24 mouse cellular contexts compared by ENCODE assay signal in genomic region chr4:140644276-140644675, GRCm38 (mm10). TPM values are rescaled to one million over a fixed set of nuclear protein-coding genes. Genes with fewer than 3 reads are reported as not detected.
DNase-seq lines count a peak whose midpoint lies in the region; ATAC-seq and TF ChIP-seq lines count a peak whose summit lies in the region.
"Had no signal": no experiment of that assay in that cellular context is flagged by ENCODE, and none has a peak within 500 bp of the region (broad histone marks: within the 10 kb centered on the region; RNA-seq: fewer than 3 reads in every experiment).

No protein-coding gene starts in this region.

- WGBS in hindbrain, embryonic 13.5 days = 29% methylated on average over 6 of the region's 6 CpGs
- WGBS in hindbrain, postnatal 0 days = 31% methylated on average over 6 of the region's 6 CpGs
- 46% methylated on average over 6 of the region's 6 CpGs for WGBS in midbrain, embryonic 16.5 days
- 48% methylated on average over 6 of the region's 6 CpGs for WGBS in midbrain, embryonic 15.5 days
- WGBS in neural tube, embryonic 15.5 days = 49% methylated on average over 6 of the region's 6 CpGs

- H3K27ac ChIP-seq in hindbrain, embryonic 13.5 days = peak overlapping the region; percentile 52; the same call in 1 of the 2 replicates
- no peak overlapping the region for H3K27ac ChIP-seq in hindbrain, postnatal 0 days
- no peak overlapping the region for H3K27ac ChIP-seq in midbrain, embryonic 16.5 days (ENCODE audit: low read length)
- H3K27ac ChIP-seq in midbrain, embryonic 15.5 days = no peak overlapping the region
- H3K27ac ChIP-seq in neural tube, embryonic 15.5 days (replicated peaks) = 0 out of 2 replicates have a peak overlapping the region, but pooled peaks have one; percentile 37
- H3K27ac ChIP-seq: embryonic facial prominence, embryonic 10.5 days; heart, embryonic 15.5 days; kidney, embryonic 15.5 days; limb, embryonic 13.5 days; liver, embryonic 14.5 days; macrophage; midbrain, embryonic 12.5 days had no signal

- peaks cover 75% of the 10 kb centered on the region for H3K4me1 ChIP-seq in hindbrain, embryonic 13.5 days (replicated peaks)
- H3K4me1 ChIP-seq in hindbrain, postnatal 0 days (ENCODE audit: insufficient read depth, low read length) = peaks cover 27% of the 10 kb centered on the region
- peaks cover 39% of the 10 kb centered on the region for H3K4me1 ChIP-seq in midbrain, embryonic 16.5 days (ENCODE audit: control insufficient read depth, insufficient read depth, low read length)
- peaks cover 51% of the 10 kb centered on the region for H3K4me1 ChIP-seq in midbrain, embryonic 15.5 days
- H3K4me1 ChIP-seq in neural tube, embryonic 15.5 days = peaks cover 68% of the 10 kb centered on the region

- peak; percentile 70 to 82 for DNase-seq in cerebellum, adult 18-20 months
- DNase-seq in hindbrain, postnatal 0 days (ENCODE audit: low spot score) = no peak
- DNase-seq in gastrocnemius, adult 18-20 months (ENCODE audit: low spot score) = no peak
- DNase-seq: adrenal gland, adult 8-10 months; gastrocnemius, postnatal 10 days; heart, postnatal 4 days; kidney, postnatal 4 days; right cerebral cortex, postnatal 4 days; thymus, adult 2 months had no signal

- H3K36me3 ChIP-seq in hindbrain, embryonic 13.5 days = peaks cover 17% of the 10 kb centered on the region
- H3K36me3 ChIP-seq in hindbrain, postnatal 0 days (ENCODE audit: insufficient read depth, low read length) = no peaks in the 10 kb centered on the region
- H3K36me3 ChIP-seq in midbrain, embryonic 16.5 days (ENCODE audit: control insufficient read depth, insufficient read depth, low read length) = no peaks in the 10 kb centered on the region
- no peaks in the 10 kb centered on the region for H3K36me3 ChIP-seq in midbrain, embryonic 15.5 days (replicated peaks)
- no peaks in the 10 kb centered on the region for H3K36me3 ChIP-seq in neural tube, embryonic 15.5 days
- H3K36me3 ChIP-seq: heart, embryonic 15.5 days had no signal

- H3K9ac ChIP-seq in hindbrain, embryonic 13.5 days = 0 out of 2 replicates have a peak overlapping the region, but pooled peaks have one; percentile 30
- no peak overlapping the region for H3K9ac ChIP-seq in hindbrain, postnatal 0 days (replicated peaks; ENCODE audit: low read length)
- no peak overlapping the region for H3K9ac ChIP-seq in midbrain, embryonic 16.5 days (ENCODE audit: low read depth, low read length)
- no peak overlapping the region for H3K9ac ChIP-seq in midbrain, embryonic 15.5 days
- H3K9ac ChIP-seq in neural tube, embryonic 15.5 days (replicated peaks) = no peak overlapping the region
- H3K9ac ChIP-seq: heart, embryonic 15.5 days; kidney, embryonic 15.5 days; limb, embryonic 13.5 days; liver, embryonic 14.5 days; midbrain, embryonic 12.5 days had no signal

- H3K9me3 ChIP-seq in hindbrain, embryonic 13.5 days = no peaks in the 10 kb centered on the region
- H3K9me3 ChIP-seq in hindbrain, postnatal 0 days (ENCODE audit: low read length) = no peaks in the 10 kb centered on the region
- no peaks in the 10 kb centered on the region for H3K9me3 ChIP-seq in midbrain, embryonic 16.5 days (replicated peaks; ENCODE audit: control insufficient read depth, low read length, poor library complexity, severe bottlenecking)
- H3K9me3 ChIP-seq in midbrain, embryonic 15.5 days = no peaks in the 10 kb centered on the region
- H3K9me3 ChIP-seq in neural tube, embryonic 15.5 days (replicated peaks) = no peaks in the 10 kb centered on the region
- H3K9me3 ChIP-seq: heart, embryonic 15.5 days; limb, embryonic 13.5 days had no signal

- no peak overlapping the region for H3K4me2 ChIP-seq in hindbrain, embryonic 13.5 days
- no peak overlapping the region for H3K4me2 ChIP-seq in hindbrain, postnatal 0 days (ENCODE audit: low read depth, low read length)
- peak overlapping the region; percentile 8; the same call in 1 of the 2 replicates for H3K4me2 ChIP-seq in midbrain, embryonic 16.5 days (ENCODE audit: low read length)
- no peak overlapping the region for H3K4me2 ChIP-seq in midbrain, embryonic 15.5 days
- H3K4me2 ChIP-seq in neural tube, embryonic 15.5 days = peak overlapping the region; percentile 13; the same call in 1 of the 2 replicates
- H3K4me2 ChIP-seq: heart, embryonic 15.5 days; kidney, embryonic 15.5 days; limb, embryonic 13.5 days; midbrain, embryonic 12.5 days had no signal

- no peak for ATAC-seq in cerebellum, adult (ENCODE audit: insufficient number of reproducible peaks, low FRiP score, low TSS enrichment)
- ATAC-seq in hindbrain, embryonic 13.5 days (ENCODE audit: low FRiP score) = no peak
- no peak for ATAC-seq in hindbrain, postnatal 0 days
- ATAC-seq in midbrain, embryonic 16.5 days = no peak
- ATAC-seq in midbrain, embryonic 15.5 days (replicated peaks) = no peak
- ATAC-seq in neural tube, embryonic 15.5 days (ENCODE audit: low FRiP score) = no peak
- ATAC-seq: CD4-positive, CD25-positive, alpha-beta regulatory T cell, adult 4 months; intestine, postnatal 0 days; Patski had no signal

- no peaks in the 10 kb centered on the region for H3K27me3 ChIP-seq in hindbrain, embryonic 13.5 days
- H3K27me3 ChIP-seq in hindbrain, postnatal 0 days (ENCODE audit: insufficient read depth, low read length) = no peaks in the 10 kb centered on the region
- no peaks in the 10 kb centered on the region for H3K27me3 ChIP-seq in midbrain, embryonic 16.5 days (ENCODE audit: control insufficient read depth, insufficient read depth, low read depth, low read length)
- no peaks in the 10 kb centered on the region for H3K27me3 ChIP-seq in midbrain, embryonic 15.5 days (replicated peaks)
- H3K27me3 ChIP-seq in neural tube, embryonic 15.5 days (replicated peaks) = no peaks in the 10 kb centered on the region
- H3K27me3 ChIP-seq: heart, embryonic 15.5 days; kidney, embryonic 15.5 days; limb, embryonic 13.5 days; midbrain, embryonic 12.5 days; Patski had no signal

- TF ChIP-seq CTCF in hindbrain, postnatal 0 days (IDR thresholded peaks at IDR 0.05; ENCODE audit: low read depth) = no peak

- no peak overlapping the region for H3K4me3 ChIP-seq in hindbrain, embryonic 13.5 days
- H3K4me3 ChIP-seq in hindbrain, postnatal 0 days (ENCODE audit: low read length) = no peak overlapping the region
- no peak overlapping the region for H3K4me3 ChIP-seq in midbrain, embryonic 16.5 days (ENCODE audit: low read depth, low read length)
- no peak overlapping the region for H3K4me3 ChIP-seq in midbrain, embryonic 15.5 days
- H3K4me3 ChIP-seq in neural tube, embryonic 15.5 days (replicated peaks) = no peak overlapping the region
- H3K4me3 ChIP-seq: embryonic facial prominence, embryonic 10.5 days; heart, embryonic 15.5 days; kidney, embryonic 15.5 days; limb, embryonic 13.5 days; midbrain, embryonic 12.5 days had no signal

RNA-seq across cellular contexts. Expression of gene Arhgef10l, which starts 21.5 kb away (rescaled TPM):
- 23.2 and 23.8 TPM in 2 replicates for polyA plus RNA-seq in hindbrain, embryonic 13.5 days (2015; fragmentation: Nextera tagmentation; extraction: Ambion mirVana)
- total RNA-seq in hindbrain, postnatal 0 days (2014; rRNA removed) = 79.2 and 79.4 TPM in 2 replicates
- polyA plus RNA-seq in hindbrain, postnatal 0 days (2015; fragmentation: Nextera tagmentation; extraction: Ambion mirVana) = 22.5 and 22.6 TPM in 2 replicates
- polyA plus RNA-seq in midbrain, embryonic 16.5 days (2015; fragmentation: Nextera tagmentation; extraction: Ambion mirVana) = 24.5 and 27.8 TPM in 2 replicates
- 30.7 and 31.5 TPM in 2 replicates for polyA plus RNA-seq in midbrain, embryonic 15.5 days (2015; fragmentation: Nextera tagmentation; extraction: Ambion mirVana)
- 23.6 and 26.4 TPM in 2 replicates for polyA plus RNA-seq in neural tube, embryonic 15.5 days (2015; fragmentation: Nextera tagmentation; extraction: Ambion mirVana)
- total RNA-seq in gastrocnemius, adult 18-20 months (2021) = 10 to 100 TPM; 53.2 to 68.6 TPM

RNA-seq across cellular contexts. Expression of gene Rcc2, which starts 56.1 kb away (rescaled TPM):
- polyA plus RNA-seq in hindbrain, embryonic 13.5 days (2015; fragmentation: Nextera tagmentation; extraction: Ambion mirVana) = 13.8 and 15.7 TPM in 2 replicates
- total RNA-seq in hindbrain, postnatal 0 days (2014; rRNA removed) = 58.3 and 60.3 TPM in 2 replicates
- 15.8 and 16.2 TPM in 2 replicates for polyA plus RNA-seq in hindbrain, postnatal 0 days (2015; fragmentation: Nextera tagmentation; extraction: Ambion mirVana)
- polyA plus RNA-seq in midbrain, embryonic 16.5 days (2015; fragmentation: Nextera tagmentation; extraction: Ambion mirVana) = 9.7 and 11.5 TPM in 2 replicates
- 28.1 and 34.9 TPM in 2 replicates for polyA plus RNA-seq in midbrain, embryonic 15.5 days (2015; fragmentation: Nextera tagmentation; extraction: Ambion mirVana)
- 16.7 and 16.8 TPM in 2 replicates for polyA plus RNA-seq in neural tube, embryonic 15.5 days (2015; fragmentation: Nextera tagmentation; extraction: Ambion mirVana)
- total RNA-seq in gastrocnemius, adult 18-20 months (2021) = 1 to 10 TPM; 7.2 to 8.9 TPM

Comparison
In these comparisons a context has a peak if more than half of its experiments do, and no peak if none do; other contexts are left out.
1. H3K27ac ChIP-seq: peak in hindbrain, embryonic 13.5 days (single experiment) and neural tube, embryonic 15.5 days (single experiment); none in hindbrain, postnatal 0 days (single experiment), midbrain, embryonic 16.5 days (single experiment) and midbrain, embryonic 15.5 days (single experiment).
2. H3K4me2 ChIP-seq: peak in midbrain, embryonic 16.5 days (single experiment) and neural tube, embryonic 15.5 days (single experiment); none in hindbrain, embryonic 13.5 days (single experiment), hindbrain, postnatal 0 days (single experiment) and midbrain, embryonic 15.5 days (single experiment).
3. DNase-seq: peak in cerebellum, adult 18-20 months (2 of 2); none in hindbrain, postnatal 0 days (single experiment) and gastrocnemius, adult 18-20 months (single experiment).